Mouse (Mus musculus) stomach, postnatal 0 days (tissue): ENCODE data around the gene Tapbpl.

ENCODE experiments used
- CTCF ChIP-seq: IDR thresholded peaks from 2 replicates; pipeline ENCODE4 v1.5.1; 2016; ENCODE audit warnings: antibody characterized with exemption, low read depth, mild to moderate bottlenecking, moderate library complexity
- EP300 ChIP-seq: optimal IDR thresholded peaks from 2 replicates; pipeline ENCODE3; 2016; ENCODE audit warnings: antibody characterized with exemption

DNA sequence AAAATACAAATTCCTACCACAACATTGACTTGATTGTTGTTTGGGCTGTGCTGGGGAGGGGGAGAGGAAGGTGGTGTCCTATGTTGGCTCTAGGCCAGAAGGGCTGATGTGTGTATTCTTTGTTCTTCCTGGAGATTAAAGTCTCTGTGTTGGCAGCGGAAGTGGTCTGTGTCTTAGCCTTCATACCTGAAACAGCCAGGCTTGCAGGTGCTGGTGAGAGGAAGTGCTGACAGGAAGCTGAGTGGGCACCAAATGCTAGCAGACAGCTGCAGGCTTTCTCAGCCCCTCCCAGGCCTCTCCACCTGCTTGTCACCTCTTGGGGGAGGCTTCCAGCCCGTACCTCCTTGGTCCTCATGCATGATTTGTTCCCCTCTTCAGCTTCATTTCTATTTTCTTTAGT, 9.5 kb downstream of the Tapbpl start:
- TF ChIP-seq CTCF (no peak), EP300 (no peak)
